Mouse (Mus musculus) neural tube, embryonic 10.5 days (tissue): ENCODE data around the gene Gm3646.
A peak's percentile ranks its signal among the peaks of the same experiment; 100 is the strongest.

ENCODE experiments used
- DNase-seq: peaks from one replicate; pipeline ENCODE4 v3.0.0-alpha.2; 2017; ENCODE audit warnings: low spot score; ENCODE audit errors: extremely low spot score

The Gm3646 gene

DNA sequence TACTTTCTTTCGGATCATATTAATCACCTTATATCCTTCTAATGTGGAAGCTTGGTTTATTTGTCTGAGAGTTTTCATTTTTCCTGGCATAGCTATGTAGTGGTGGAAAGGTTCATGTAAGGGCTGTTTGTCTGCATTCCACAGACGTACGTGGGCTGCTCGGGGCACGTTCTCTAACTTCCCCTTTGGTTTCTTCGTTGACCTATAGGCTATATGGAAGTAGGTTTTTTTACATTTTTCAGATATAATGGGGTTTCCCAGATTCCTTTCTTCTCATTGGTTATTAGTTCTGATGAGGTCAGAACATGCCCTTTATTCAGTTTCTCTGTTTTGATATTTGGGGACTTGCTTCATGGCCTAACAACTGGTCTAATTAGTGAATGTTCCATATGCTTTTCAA lies 23.3 kb downstream of the Gm3646 start:
- DNase-seq: no peak

DNA sequence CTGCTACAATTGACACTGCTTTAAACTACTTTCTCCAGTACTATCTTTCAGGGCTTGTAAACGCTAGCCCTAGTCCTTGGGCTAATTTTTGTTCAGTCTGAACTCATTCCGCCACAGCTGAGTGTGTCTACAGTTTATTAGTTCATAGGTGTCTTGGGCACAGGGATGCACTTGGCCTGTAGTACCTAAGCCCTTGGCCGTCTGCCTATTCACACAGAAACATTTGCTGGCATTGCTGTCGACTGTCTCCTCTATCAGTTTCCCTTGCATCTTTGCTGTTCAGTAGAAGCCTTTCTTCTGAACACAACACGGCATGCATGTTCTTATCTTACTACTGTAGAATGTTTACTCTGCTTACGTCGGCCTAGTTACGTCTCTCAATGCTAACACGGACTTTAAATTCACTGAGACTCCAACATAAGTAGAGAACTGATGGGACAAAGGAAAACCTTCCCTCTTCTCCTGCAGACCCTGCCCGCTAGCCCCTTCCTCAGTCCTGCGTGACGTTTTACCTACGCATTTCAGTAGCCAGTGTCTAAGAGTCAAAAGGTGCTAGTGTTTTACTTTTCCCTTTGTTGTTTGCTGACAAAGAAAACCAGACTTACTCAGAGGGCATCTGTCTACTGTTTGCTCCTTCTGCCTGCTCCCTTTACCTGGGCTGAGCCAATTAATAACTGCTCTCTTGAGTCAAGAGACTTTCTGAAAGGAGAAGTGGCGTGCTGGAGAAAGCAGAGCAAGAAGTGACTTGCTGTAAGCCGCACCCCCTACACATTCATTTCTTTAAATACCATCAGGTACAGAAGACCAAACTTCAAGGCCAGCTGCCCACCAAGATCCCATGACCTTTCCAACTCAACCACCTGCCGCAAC lies 25.8 kb downstream of the Gm3646 start:
- DNase-seq: no peak

DNA sequence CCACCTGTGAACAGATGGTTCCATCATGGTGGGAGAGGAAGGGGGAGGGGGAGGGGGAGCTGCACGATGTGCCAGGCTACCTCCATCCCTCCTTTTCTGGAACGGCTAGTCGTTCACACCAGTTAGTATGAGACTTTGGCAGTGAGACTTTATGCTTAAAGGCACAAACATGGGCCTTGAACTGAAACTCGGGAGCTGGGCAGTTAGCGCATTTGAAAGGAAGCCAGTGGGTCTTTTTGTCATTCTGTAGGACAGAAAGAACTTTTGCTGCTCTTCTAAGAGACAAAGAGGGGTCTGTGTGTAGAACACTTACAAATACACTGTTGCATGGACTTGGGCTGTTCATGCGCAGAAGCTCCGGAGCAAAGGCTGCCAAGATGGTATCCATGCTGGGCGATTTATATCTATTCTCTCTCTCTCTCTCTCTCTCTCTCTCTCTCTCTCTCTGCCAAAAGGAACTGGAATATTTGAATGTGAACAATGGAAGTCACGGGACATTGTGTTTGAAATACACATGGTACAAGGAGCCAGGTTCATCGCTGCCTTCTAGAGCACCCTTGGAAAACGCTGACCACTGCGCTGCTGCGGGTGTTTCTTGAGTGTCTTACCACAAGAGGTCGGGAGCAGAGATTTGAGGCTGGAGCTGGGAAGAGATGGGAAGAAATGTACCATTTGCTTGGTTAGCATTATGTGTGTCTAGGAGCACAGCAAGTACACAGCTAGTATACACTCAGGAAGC lies 31.0 kb downstream of the Gm3646 start:
- no peak for DNase-seq

DNA sequence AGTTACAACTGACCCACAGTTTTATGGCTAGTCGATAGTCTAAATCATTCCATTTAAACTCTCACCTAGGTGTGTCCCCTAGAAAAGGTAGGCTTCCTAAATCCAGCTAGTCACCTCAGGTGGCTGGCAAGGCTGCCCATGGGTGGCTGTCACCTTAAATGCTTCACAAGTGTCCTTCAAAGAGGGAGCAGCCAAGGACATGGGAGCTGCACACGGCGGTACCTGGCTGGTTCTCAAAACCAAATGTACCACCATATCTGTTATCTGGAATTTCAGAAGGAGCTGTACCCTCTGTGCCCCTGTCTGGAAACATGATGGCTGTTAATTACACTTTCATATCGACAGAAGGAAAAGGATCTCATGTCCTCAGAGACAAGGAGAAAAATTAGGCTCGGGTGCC lies 31.6 kb downstream of the Gm3646 start:
- no peak for DNase-seq

DNA sequence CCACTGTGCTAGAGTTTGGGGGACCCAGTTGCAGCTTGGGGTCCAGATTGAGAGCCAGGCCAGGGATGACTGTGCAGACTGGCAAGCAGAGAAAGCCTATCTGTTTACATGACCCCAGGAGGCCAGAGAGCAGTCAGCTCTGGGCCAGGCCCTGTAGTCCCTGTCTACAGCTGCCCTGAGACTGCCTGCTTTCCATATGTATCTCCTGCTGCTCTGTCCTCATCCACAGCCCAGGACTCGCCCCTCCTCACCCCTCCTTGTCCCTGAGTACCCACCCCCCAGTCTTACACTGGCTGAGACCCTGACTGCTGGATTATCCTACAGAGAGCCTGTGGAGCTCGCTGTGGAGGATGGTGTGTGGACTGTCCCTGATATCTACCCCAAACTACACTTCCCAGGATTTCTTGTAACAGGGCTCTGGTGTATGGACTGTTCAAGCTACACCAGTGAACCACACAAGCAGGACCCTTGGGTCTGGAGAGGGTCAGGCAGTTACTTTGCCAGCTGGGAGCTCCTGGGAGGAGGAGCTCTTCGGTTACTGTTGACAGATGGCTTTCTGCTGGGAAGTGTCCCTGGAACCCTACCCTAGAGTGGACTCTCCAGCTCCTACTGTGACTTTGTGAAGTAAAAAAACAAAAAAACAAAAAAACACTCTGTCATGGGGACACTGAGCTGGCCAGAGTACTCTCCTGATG lies 32.6 kb downstream of the Gm3646 start:
- peak; percentile 39 for DNase-seq

DNA sequence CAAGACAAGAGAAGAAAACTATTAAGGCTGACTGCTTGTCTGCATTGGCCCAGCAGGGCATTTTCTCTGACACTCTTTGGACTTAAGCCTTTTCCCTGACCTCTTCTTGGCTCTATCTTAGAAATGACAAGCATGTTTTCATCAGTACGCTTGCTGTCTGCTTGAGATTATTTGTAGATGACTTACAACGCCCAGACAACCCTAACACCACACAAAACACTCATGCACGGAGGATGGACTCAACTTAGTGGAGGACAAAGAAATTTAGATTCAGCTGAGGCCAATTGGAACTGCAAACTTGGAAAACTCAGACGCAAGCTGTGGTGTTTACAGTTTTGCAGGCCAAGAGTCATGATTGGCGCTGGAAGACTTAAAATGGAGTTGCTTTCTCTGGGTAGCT lies 34.7 kb downstream of the Gm3646 start:
- no peak for DNase-seq

DNA sequence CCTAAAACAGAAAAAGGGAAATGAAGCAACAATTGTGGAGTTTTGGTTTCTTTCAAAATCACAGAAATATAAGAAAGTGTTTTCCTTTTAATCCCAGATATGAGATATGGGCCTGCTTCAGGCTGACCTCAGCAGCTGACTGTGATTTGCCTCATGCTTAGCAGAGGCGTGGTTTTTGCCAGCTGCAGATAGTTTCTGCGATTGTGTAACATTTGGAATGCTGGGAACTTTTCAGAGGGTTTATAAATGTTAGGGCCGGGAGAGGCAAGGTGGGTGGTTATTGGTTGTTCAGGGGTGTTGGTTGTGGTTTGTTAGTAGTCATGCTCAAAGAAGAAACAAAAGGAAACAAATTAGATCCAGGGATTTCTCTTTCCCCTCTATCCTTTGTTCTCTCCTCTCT lies 37.1 kb downstream of the Gm3646 start:
- DNase-seq: no peak

DNA sequence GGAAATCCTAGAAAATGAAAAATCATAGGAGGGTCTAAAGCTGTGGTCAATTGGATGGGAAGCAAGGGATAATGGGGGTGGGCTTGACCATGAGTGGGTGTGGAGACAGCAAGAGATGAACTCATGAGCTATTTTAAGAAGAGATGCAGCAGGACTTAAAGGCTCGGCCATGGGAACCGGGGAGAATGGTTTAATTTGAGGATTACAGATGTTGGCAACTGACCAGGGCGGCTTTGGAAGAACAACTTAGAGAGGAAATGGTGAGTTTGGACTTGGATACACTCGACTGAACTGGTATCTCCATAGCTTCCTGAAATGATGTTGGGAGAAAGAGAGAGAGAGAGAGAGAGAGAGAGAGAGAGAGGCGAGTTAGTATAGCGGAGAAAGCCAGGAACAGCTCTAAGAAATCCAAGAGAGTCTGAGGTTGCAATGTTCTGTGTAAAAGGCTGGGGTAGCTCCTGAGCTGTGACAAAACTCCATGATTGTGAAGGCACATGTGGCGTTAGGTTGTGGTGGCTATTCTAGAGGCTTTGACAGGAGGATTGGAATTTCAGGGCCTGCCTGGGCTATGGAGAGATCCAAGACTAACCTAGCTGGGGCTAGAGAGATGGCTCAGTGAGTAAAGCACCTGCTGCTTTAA lies 39.2 kb downstream of the Gm3646 start:
- no peak for DNase-seq

DNA sequence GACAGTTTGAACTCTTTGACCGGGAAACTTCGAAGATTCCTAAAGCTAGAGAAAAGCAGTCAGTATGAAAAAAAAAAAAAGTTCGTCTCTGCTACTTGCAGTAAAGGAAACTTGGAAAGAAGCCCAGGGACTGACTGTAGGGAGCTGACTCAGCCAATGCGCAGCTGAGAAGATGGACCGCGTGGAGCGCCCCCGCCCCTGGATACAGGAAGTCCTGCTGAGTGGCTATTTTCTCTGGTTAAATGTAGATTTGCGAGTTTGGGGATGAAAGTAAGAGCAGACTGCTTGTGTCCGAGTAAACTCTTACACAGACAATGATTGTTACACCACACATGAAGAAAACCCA lies 43.1 kb downstream of the Gm3646 start:
- peak; percentile 47 for DNase-seq

DNA sequence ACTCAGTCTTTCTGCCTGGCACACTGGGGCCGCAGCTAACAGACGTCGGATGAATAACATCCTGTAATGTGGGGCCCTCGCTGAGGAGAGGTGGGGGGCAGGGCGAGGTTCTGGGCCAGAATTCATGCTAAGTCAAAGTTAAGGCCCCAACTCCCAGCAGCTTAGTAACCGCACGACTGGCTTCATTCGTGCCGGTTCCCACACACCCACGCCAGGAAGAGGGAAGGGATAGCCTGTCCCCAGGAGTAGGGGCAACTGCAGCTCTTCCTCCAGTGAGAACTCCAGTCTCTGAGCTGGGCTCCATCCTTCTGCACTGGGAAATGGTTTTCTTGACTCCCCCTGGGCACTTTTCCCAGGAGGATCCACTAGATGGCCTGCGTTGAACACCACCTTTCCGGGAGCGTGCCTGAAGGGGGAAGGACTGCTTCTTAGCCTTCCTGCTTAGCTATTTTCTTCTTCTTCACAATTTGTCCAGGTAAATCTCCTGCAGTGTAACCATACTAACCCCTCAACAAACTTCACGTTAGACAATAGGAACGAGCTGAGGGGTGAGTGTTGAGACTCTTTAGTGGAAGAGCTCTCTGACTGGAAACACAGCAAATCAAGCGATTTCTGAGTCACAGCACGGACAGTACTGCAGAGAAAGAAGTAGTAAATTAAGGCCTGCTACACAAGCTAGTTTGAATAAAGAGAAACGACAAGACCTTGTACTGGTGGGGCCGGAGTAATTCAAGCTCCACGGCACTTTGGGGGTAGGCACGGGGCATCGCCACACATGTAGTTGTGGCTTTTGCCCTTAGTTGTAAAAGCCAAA lies 43.7 kb downstream of the Gm3646 start:
- DNase-seq: peak; percentile 61

DNA sequence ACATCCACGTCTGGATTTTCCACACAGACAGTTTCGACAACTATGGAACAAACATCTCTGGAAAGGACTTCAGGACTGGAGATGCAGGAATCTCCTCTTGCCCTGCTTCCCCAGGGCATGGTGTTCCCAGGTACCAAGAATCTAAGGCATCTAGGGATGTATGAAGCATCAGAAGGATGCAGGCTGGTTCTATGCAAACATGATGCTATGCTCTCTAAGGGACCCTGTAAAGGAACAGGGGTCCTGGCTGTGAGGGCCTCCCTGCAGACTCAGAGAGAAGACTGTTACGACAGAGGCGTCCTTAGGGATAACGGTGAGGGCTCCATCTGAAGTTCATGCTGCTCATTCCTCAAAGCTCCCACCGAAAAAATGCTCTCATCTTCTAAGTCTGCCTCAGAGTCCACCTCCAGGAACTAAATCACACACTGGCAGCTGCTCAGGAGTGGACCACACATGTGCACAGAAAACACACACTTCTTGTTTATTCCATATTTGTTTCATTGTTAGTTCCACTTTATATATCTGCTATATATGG lies 44.9 kb downstream of the Gm3646 start:
- no peak for DNase-seq

DNA sequence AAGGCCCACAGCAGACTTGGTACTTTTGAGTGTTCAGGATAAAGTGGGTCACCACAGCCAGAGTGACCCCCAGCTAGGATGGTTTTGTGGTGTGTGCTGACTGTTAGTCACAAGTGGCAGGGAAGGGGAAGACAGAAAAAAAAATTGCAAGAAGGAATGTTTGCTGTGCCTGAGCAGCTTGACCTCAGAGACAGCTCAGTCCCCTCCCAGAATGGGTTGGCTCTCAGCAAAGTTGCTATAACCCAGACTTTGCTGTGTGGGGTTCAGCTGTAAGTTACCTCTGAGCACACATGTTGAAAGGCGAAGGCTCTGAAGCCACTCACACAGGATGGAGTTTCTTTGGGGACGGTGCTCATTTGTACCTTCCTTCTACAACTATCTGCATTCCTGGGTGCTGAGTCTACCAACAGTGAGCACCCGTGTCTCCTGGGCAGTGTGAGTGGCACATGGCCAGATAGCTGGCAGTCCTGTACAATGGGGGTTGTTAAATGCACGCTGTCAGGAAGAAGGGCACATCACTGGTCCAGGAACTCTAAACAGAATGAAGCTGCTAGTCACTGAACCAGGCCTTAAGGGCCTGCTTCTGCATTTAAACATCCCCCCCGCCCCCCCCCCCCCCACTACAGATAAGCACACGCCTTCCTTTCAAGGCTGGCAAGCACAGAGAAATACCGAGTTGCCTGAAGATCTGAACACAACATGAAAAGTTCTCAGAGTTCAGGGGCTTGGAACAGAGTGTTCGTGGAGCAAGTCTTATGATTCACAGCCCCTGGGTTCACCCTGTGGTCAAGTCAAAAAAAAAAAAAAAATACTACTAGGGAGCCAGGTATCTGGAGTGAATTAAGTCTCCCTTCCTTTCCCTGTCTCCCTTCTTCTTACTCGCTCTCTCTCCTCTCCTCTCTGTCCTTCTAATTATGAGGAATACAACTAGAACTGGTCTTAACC lies 45.6 kb downstream of the Gm3646 start:
- no peak for DNase-seq

DNA sequence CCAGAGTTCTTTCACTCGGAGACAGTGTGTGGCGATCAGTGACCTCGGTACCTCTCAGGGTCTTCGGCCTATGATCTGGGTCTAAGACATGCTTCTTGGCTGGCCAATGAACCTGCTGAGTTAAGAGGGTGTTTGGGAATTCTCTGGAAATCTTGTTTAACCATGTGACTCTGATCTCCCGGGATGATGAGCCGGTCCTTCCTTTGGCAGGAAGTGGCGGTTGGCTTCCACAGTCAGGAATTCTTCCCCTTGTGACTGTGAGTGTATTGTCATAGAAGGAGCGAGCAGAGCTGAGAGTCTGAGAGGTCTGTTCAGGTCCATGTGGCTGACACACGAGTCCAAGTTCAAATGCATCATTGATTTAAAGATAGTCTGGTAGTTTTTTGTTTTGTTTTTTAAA lies 46.9 kb downstream of the Gm3646 start:
- no peak for DNase-seq

DNA sequence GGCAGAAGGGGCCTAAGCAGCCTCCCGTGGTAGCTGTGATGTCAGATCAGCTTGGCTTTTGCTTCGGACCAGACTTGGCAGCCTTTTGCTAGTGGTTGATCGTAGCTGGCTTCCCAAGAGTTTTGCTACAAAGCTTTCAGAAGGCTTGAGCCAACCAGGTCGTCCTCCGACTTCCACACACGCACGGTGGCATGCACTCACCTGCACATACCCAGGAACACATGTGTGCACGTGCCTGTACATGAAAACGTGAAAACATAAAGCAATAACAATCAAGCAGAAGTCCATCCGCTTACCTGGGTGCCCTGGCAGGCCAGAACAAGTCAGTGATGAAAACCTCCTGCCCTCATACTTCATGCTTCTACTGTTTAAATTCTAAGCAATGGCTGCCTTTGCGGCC lies 48.2 kb downstream of the Gm3646 start:
- no peak for DNase-seq

DNA sequence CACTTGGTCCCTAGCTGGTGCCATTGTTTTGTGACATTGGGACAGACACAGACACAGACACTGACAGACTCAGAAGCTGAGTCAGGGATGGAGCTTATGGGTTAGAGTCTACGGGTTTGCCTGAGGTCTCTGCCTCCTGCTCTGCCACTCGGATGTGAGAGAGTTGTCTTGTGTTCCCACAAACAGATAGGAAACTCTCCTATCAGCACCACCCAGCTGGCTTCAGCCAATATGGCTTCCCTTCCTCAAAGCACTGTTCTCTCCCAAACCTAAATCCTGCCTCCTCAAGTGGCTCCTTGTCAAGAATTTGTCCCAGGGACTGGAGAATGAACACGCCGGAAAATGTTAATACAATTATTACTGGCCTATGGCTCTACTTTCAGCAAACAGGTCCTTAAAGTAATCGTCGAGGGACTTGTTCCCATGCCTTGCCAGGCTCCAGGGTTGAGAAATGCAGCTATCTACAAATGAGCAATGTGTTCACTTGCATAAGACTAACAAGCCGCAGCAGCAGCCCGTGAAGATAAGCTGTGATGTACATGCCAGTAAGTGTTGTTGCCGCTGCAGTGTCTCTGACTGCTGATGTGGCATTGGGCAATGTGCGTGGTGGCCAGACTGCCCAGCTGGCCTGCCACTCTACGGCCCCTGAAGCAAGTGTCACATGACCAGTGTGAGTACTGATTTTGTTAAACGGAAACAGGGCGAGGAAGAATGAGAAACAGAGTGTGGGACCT lies 50.7 kb downstream of the Gm3646 start:
- no peak for DNase-seq
